Mouse (Mus musculus): ENCODE data around the gene Nf1.

Gene Nf1

DNA sequence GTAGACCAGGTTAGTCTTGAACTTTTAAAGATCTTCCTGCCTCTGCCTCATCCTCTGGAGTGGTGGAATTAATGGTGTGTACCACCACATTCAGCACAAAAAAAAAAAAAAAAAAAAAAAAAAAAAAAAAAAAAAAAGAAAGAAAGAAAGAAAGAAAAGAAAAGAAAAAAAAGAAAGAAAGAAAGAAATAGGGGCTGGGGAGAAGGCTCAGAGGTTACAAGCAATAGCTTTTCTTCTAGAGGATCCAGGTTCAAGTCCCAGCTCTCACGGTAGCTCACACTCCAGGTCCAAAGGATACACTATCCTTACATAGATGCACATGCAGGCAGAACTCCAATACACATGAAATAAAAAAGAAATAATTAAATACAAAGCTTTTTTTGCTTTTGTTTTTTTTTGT lies 9.9 kb upstream of the Nf1 start:
- DNase-seq (ENCODE audit: low spot score) = no peak

DNA sequence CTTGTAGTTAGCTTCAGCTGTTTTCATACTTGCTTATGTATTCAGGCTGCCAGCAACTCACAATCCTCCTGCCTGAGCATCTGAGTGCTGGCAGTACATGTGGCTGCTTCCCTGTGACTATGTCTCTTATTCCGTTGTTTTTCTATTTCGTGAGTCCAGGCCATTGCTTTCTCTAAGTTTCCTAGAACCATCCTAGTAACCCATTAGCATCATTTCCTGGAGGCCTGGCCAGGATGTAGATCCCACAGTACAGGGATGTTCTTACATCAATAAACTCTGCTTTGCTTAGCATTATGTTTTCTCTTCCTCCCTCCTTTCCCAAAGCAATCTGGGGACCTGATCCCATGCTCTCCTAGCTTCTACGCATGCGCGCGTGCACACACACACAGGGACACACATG lies 4.4 kb upstream of the Nf1 start:
- DNase-seq (ENCODE audit: low spot score) = no peak

DNA sequence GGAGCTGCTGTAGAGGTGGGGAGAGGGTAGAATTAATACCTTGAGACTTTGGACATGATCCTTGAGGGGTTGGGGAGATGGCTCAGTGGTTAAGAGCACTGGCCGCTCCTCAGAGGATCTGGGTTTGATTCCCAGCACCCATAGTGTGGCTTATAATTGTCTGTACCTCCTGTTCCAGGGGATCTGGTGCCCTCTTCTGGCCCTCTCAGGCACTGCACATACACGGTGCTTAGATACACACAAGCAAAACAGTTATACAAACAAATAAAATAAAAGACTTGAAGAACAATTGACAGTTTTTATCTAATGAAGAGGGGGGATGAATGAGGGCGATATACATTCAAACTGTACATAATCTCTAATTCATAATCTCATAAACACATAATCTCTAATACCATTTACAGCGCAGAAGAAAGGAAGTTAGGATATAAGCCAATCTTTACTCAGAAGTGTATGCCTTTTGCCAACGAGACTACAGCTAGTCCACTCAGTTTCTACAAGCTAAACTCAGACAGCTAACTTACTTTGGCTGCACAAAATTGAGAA lies 2.7 kb upstream of the Nf1 start:
- DNase-seq (ENCODE audit: low spot score) = no peak

DNA sequence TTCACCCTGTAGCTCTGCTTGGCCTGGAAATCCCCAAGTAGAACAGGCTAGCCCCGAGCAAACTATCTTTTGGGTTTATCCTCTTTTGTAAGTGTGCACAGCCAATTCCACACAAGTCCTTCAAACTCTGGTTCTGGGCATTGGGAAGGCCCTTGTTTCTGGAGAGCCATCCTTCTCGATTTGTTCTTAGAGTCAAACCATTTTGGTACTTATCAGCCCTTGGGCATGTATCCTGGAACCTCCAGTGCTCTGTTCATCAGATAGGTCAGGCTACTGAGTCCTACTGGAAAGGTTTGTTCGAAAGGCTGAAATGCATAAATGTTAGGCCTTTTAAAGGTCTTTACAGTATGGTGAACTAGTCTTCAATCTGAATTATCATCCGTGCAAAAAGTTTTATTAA lies 872 bp upstream of the Nf1 start:
- no peak for DNase-seq (ENCODE audit: low spot score)

DNA sequence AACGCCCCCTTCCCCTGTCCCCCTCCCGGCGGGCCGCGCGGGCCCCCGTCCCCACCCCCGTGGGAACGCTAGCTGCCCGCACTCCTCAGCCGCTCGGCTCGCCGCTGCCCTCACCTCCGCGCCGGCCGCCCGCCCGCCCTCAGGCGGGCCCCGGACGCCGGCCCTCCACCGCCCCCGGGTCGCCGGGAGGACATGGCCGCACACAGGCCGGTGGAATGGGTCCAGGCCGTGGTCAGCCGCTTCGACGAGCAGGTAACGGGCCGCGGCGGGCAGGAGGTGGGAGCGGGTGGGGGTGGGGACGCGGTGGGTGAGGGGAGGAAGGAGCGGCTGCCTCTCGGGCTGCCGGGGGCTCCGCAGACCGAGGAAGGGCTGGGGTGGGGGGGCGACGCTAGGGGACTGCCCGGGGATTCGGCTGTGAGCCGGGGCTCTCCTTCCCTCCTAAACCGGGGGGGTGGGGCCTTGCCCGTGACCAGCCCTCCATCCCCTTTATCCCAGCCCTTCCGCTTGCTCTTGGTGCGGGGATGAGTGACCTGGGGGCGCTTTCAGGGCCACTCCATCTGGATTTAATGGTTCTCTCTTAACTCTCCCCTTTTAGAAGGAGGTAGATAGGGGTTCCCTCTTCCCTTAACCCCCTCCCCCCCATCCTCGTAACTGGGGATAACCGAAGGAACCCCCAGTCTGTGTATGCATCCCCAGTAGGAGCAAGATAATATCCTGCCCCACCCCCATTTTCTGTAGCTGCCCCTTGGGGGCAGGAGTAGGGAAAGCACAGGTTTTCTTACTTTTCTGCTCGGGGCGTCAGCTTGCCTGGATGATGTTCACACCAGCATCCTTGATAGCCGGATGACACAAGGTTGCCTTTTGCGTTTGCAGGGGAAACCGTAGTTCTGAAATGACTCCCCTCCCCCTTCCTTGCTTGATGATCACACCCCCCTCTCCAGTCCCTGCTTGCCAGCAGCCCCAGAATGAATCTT lies 602 bp downstream of the Nf1 start:
- DNase-seq (ENCODE audit: low spot score) = no peak

DNA sequence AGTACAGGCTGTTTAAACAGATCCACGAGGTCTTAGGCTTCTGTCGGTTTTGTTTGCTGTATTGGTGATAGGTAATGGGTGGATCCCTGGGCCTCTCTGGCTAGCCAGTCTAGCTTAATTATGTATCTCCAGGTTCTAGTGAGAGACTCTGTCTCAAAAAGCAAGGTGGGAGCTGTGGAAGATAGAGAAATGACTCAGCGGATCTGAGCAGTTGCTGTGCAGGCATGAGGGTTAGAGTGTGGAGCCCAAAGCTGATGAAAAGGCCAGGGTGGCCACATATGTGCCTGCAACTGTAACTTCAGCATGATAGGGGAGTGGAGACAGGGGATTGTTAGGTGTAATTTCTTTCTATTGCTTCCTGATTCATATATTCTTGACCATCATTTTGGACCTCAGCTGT lies 17.5 kb downstream of the Nf1 start:
- DNase-seq (ENCODE audit: low spot score) = no peak

DNA sequence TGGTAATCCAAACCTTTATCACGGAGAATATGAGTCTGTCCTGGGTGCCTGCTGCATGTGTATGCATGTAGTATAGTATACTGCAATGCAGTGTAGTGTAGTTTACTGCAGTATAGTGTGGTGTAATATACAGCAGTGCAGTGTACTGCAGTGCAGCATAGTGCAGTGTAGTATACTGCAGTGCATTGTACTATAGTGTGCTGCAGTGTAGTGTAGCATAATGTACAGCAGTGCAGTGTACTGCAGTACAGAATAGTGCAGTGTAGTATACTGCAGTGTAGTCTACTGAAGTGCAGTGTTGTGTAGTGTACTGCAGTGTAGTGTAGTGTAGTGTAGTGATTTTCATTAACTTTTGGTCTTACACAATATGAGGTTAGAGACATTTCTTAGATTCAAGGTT lies 17.9 kb downstream of the Nf1 start:
- no peak for DNase-seq (ENCODE audit: low spot score)

DNA sequence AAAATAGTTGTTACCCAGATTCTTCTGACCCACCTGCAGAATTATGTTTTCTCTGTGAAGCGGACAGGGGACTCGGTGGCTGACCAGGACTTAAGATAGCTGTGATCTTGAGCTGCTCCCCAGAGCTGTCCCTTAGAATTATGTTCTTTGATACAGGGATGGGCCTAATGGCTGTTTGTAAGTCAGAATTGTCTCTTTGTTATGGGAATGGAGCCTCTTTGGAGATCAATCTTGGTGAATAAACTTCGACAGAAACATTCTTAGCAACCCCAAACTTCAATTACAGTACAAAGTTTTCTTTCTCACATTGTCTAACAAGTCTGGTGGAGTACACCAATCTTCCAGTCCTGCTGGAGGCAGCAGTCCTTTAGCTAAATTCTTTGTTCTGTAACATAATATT lies 25.5 kb downstream of the Nf1 start:
- no peak for DNase-seq (ENCODE audit: low spot score)

DNA sequence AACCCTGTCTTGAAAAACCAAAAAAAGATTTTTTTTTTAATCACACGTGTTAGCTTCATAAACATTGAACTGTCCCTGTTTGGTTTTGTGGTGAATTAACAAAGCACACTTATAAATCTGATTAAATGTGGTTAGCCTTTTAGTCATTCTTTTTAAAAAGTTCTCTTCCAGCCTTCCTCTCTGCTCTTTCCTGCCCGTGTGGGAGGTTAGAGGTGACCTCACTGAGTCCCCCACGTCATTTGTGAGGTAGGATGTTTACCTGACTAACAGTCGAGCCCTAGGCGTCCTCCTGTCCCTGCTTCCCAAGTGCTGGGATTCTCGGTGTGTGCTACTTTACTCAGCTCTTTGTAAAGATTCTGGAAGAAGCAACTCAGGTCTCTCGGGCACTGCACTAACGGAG lies 26.8 kb downstream of the Nf1 start:
- no peak for DNase-seq (ENCODE audit: low spot score)

DNA sequence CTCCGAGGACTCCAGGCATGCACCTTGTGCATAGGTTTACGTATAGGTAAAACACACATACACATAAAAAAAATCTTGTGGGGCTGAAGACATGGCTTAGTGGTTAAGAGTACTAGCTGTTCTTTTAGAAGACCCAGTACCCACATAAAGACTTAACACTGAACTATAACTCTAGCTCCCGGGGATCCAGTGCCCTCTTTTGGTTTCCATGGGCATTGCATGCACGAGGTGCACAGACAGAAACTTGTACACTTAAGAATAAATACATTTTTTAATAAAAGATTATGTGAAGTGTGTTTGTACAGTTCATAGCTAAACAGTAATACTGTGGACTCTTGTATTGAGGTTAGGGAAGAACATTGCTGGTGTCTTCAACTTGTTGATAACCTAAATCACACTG lies 33.5 kb downstream of the Nf1 start:
- DNase-seq (ENCODE audit: low spot score) = no peak

DNA sequence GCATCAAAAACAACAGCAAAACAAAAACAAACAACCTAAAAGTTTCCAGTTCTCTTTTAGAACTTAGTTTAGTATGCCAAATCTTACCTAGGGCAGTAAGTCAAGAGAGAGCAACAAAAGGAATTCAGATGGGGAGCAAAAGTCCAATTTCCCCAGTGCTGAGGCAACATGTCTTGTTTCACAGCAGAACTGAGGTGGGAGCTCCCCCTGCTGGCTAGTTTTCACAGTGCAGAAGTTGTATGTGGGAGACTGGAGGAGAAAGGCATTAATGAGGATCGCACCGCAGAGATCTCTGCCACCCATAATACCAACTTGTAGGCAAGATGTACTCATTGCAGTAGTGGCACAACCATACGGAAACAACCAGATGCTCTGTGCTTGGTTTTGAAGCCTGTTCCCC lies 58.8 kb downstream of the Nf1 start:
- peak; percentile 45 for DNase-seq (ENCODE audit: low spot score)

DNA sequence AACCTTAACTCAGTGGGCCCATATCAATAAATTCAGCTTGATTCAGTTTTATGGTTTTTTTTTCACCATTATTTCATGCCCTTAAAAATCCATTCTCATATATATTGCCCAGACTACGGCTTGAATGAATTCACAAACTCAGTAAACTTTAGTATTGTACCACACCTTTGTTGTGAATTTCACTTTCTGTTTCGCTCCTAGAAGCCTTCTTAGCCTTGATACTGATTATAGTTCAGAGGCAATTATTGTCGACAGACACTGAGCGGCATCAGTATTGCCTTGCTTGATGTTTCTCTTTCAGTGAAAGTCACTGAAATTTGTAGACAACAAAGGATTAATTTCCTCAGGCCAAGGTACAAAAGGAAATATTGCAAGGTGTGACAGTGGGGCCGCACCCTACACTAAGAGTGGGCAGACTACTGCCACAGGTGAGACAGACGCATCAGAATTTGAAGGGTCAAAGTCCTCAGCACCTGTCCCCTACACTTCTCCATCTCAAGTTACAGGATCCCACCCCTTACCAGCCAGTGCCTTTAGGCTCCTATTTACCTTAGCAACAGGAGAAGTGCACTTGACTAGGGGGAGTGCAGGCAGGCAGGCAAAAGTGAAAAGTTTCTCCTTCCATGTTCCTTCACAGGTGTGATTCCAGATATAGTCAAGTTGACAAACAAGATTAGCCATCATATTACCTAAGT lies 64.3 kb downstream of the Nf1 start:
- no peak for DNase-seq (ENCODE audit: low spot score)

DNA sequence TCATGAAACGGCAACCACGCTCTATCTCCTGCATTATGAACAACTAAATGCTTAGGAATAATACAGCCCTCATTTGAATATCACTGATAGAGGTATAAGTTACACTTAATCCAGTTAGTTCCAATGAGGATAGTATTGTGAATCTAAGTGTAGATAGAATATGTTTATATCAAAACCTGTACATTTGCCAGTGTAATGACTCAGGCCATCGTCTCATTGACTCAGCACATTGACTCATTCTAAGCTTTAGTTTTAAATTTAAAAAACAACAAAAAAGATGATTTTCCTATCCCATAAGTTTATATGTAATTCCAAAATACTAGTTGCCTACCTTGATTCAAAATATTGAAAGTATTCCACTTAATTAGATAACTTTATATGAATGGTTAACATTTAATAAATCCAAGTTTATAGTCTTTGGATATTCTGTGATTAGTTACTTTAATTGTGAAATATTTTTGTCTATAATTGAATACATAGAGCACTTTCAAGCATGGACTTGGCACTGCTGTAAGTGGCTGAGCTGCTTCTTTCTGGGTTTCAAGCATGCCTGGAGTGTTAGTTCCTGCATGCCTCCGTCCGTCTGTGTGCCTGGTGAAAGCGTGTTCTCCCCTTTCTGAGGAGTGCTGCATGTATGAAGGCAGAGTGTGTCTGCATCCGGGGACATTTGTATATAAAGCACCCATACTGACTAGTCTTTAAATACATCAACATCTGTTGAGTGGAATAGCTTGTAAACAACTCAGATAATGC lies 74.4 kb downstream of the Nf1 start:
- no peak for DNase-seq (ENCODE audit: low spot score)

DNA sequence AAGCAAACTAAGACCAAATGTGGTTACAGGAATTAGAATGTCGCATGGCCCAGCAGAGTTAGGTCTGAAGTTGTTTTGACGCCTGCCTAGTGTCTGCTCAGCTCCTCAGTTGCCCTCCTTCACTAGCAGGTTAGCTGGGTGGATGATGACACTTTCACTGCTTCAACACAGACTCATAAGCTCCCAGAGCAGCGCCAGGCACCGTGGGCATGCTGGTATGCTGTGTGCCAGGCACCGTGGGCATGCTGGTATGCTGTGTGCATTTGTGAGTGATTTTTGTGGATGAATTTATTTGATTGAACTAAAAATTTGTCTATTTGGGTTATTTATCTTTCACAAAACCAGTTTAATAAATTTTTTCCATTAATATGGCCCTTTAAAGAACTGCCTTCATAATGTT lies 83.0 kb downstream of the Nf1 start:
- DNase-seq (ENCODE audit: low spot score) = no peak

DNA sequence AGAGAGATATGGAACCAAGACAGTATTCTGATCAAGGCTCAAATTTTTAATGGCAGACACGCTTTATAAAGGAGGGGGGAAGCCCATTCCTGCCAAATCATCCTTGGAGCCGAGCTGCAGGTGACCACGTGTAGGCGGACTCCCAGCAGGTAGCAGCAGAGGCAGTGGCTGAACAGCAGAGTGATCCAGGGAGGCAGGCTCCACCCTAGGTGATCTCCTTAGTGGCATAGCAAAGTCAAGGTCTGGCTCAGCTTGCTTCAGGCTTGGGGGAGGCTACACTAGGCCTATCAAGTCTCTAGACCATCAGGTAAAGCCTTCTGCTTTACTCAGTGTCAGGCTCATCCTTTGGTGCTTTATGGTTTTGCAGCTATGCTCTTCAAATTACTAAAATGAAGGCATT lies 87.1 kb downstream of the Nf1 start:
- no peak for DNase-seq (ENCODE audit: low spot score)

DNA sequence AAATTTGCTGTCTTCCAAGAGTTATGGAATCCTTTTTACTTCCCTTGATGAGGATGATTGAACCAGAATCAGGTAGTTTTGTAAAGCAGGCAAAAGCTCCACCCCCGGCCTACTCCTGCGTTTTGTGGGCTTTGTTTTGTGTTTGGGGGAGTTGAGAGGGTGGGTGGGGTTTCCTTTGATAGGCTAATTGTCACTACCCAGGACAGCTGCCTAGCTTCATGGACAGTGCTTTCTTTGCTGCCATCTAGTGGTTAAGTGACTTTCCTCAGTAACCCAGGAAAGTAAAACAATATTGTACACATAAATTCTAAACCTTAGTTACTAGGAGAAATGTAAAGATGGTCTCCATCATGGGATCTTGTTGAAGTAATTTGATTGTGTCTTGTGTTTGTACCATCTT lies 88.1 kb downstream of the Nf1 start:
- DNase-seq (ENCODE audit: low spot score) = no peak

DNA sequence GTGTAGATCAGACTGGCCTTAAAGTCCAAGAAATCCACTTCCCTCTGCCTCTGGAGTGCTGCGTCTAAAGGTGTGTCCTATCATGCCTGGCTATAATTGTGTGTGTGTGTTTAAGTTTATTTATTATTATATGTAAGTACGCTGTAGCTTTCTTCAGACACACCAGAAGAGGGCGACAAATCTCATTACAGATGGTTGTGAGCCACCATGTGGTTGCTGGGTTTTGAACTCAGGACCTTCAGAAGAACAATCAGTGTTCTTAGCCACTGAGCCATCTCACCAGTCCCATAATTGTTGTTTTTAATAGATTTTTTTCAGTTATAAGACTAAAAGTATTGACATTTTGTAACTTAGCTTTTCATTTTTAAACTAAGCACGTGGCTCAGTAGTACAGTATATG lies 95.8 kb downstream of the Nf1 start:
- DNase-seq (ENCODE audit: low spot score) = no peak

DNA sequence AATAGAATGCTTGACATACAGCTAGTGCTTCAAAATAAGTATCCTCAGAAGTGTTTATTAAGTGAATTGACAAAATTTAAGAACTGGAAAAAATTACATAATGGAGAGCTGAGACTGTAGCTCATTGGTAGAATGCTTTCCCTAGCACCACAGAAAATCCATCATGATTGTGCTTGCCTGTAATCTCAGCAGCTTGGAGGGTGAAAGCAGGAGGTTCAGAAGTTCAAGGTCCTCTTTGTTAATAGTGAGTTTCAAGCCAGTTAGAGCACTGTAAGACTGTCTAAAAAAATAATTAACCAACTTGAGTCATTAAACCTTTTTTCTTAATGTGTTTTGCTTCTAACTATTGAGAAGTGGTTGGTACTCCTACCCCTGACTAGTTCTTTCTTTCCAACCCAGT lies 108.9 kb downstream of the Nf1 start:
- no peak for DNase-seq (ENCODE audit: low spot score)

DNA sequence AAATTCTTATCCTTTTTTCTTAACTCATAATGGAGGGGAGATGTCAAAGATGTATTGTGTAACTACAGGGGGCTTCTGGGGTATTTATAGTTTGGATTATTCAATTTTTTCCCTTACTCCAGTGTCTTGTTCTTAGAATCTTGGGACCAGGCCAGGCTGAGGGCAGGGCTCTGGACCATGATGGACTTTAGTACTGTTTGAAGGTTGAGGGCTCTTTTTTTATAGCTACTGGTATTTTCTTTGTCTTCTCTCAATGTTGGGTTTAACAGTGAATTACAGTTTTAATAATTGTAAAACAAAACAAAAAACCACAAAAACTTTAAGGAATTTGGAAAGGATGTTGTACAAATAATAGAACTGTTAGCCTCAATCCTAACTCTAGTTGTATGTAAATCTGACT lies 113.5 kb downstream of the Nf1 start:
- no peak for DNase-seq (ENCODE audit: low spot score)

DNA sequence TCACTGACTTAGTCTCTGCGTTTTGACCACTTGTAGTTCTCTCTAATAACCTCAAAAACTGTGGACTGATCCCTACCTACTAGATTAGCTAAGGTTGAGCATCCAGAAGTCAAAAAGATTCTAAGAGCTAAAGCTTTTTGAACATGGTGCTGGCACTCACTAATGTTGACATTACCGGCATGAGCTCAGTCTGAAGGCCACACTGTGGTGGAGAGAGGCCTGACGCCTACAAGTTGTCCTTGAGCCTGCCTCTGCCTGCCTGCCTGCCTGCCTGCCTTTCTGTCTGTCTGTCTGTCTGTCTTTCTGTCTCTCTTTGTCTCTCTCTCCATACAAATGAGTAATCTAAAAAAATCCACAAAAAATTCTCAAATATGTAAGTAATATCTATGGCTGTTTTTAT lies 118.4 kb downstream of the Nf1 start:
- peak; percentile 66 for DNase-seq (ENCODE audit: low spot score)

DNA sequence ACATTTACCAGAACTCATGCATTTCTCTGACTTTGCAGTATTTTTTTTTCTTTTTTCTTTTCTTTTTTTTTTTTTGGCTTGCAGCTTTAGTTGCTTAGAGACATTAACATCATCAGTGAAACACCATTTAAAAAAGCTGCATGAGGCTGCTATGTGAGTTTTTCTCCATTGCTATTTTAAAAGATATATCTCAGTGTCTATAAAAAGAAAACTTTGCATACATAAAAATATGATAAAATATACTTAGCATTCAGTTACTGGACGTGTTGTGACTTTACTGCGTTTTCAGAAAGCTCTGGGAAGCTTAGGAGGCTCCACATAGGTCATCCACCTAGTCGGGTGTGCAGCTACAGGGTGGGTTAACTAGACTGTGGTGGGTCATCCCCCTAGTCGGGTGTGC lies 120.4 kb downstream of the Nf1 start:
- no peak for DNase-seq (ENCODE audit: low spot score)

DNA sequence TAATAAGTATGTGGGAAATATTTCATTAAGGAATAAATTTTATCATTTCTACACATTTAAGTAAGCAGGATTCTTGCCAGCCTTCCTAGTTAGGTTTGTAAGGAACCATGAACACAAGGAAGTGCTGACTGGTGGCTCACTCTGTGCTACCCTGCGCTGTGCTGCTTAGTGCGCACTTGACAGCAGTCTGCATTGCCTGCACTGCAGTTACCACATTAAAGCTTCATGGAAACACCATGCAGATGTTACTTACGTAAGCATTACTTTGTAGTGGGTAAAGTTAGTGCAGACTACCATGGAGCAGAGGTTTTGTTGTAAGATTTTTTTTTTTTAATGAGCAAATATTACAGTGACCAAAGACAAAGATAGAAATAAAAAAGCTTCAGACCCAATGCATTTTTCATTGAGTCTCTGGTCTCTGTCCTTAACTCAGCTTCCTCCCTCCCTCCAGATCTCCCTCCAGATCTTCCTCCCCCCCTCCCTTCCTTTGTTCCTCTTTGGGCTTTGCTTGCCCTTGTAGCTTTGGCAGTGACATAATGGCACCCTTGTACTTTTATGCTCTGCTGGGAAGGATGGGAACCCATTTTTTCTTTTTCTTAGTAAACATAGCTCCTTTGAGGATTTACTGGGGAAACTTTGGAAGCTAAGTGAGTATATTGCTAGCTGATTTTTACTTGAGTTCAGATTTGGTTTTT lies 121.4 kb downstream of the Nf1 start:
- no peak for DNase-seq (ENCODE audit: low spot score)

Data from ovary, adult 18-20 months (tissue).